Mouse (Mus musculus) gastrocnemius, postnatal 4 days (tissue): Measurements from ENCODE around the gene Unc5a. TPM values are rescaled to one million over a fixed set of nuclear protein-coding genes. Genes with fewer than 3 reads are reported as not detected.
A peak's percentile ranks its signal among the peaks of the same experiment; 100 is the strongest.

Experiments used
- DNase-seq, 2 experiments: peaks; one replicate each; pipeline ENCODE4 v3.0.0; 2021 to 2022; ENCODE audit warnings: low spot score in 2 of 2, mixed read lengths in 2 of 2
- total RNA-seq, 2 experiments: library from RNA; stranded (reverse); gene quantifications; 2 replicates each; pipeline ENCODE4 v1.2.3; 2021

The Unc5a gene
- total RNA-seq, 2 experiments from 2014 or later: 5.0 to 6.0 TPM

GRCm38 (mm10) chr13:54954745-54955144 lies 5.5 kb downstream of the Unc5a start:
- no peak for DNase-seq

GRCm38 (mm10) chr13:54955695-54956471 lies 6.7 kb downstream of the Unc5a start:
- DNase-seq: peak in 1 of 2 experiments; percentile 23

GRCm38 (mm10) chr13:54957281-54957680 lies 8.1 kb downstream of the Unc5a start:
- no peak for DNase-seq

GRCm38 (mm10) chr13:54959059-54959701 lies 10.0 kb downstream of the Unc5a start:
- no peak for DNase-seq

GRCm38 (mm10) chr13:54959842-54960241 lies 10.6 kb downstream of the Unc5a start:
- DNase-seq: no peak

- no peak for DNase-seq
These were observed 11.3 kb downstream of the Unc5a start for GRCm38 (mm10) chr13:54960491-54960890.

GRCm38 (mm10) chr13:54965256-54965655 lies 16.0 kb downstream of the Unc5a start:
- no peak for DNase-seq

- DNase-seq: no peak
These were observed 18.3 kb downstream of the Unc5a start for GRCm38 (mm10) chr13:54967501-54967900.

GRCm38 (mm10) chr13:54968636-54969035 lies 19.4 kb downstream of the Unc5a start:
- DNase-seq: no peak

- DNase-seq: no peak
These were observed 20.3 kb downstream of the Unc5a start for GRCm38 (mm10) chr13:54969513-54969912.

GRCm38 (mm10) chr13:54970521-54971247 lies 21.5 kb downstream of the Unc5a start:
- peak in 1 of 2 experiments; percentile 42 for DNase-seq

- no peak for DNase-seq
These were observed 26.3 kb downstream of the Unc5a start for GRCm38 (mm10) chr13:54975546-54975945.

- DNase-seq: no peak
These were observed 29.6 kb downstream of the Unc5a start for GRCm38 (mm10) chr13:54978804-54979203.

- DNase-seq: no peak
These were observed 31.7 kb downstream of the Unc5a start for GRCm38 (mm10) chr13:54980957-54981356.

GRCm38 (mm10) chr13:54983001-54983400 lies 33.8 kb downstream of the Unc5a start:
- no peak for DNase-seq

- no peak for DNase-seq
These were observed 34.4 kb downstream of the Unc5a start for GRCm38 (mm10) chr13:54983614-54984013.

GRCm38 (mm10) chr13:54987405-54987804 lies 38.2 kb downstream of the Unc5a start:
- DNase-seq: no peak

- DNase-seq: no peak
These were observed 39.1 kb downstream of the Unc5a start for GRCm38 (mm10) chr13:54988181-54988760.

GRCm38 (mm10) chr13:54992215-54992614 lies 43.0 kb downstream of the Unc5a start:
- no peak for DNase-seq

GRCm38 (mm10) chr13:54994576-54994975 lies 45.4 kb downstream of the Unc5a start:
- no peak for DNase-seq

GRCm38 (mm10) chr13:54995161-54995560 lies 46.0 kb downstream of the Unc5a start:
- DNase-seq: no peak

- DNase-seq: no peak
These were observed 48.4 kb downstream of the Unc5a start for GRCm38 (mm10) chr13:54997568-54997967.
